Mouse (Mus musculus) left cerebral cortex, postnatal 10 days (tissue): Measurements from ENCODE around the gene Zfp169. TPM values are rescaled to one million over a fixed set of nuclear protein-coding genes. Genes with fewer than 3 reads are reported as not detected.
"Not testable (repeated sequence)": the region's sequence is repeated elsewhere in the genome, so short reads cannot be mapped to it uniquely, and the experiment has no call there.

Experiments used
- DNase-seq, 2 experiments: peaks; one replicate each; pipeline ENCODE4 v3.0.0; 2021 to 2022; ENCODE audit warnings: low spot score in 2 of 2, mixed read lengths in 1 of 2; ENCODE audit errors: extremely low spot score in 1 of 2
- intact Hi-C: fragments of 180-260 bp; cut with DNase I; formaldehyde crosslinking; loops from one replicate; pipeline ENCODE4 v1.15.1; 2025
- total RNA-seq, 2 experiments: library from RNA; stranded (reverse); gene quantifications; 2 replicates each; pipeline ENCODE4 v1.2.3; 2021

Gene Zfp169
- total RNA-seq, 2 experiments from 2014 or later = 18.1 to 19.6 TPM

- intact Hi-C loops = loop anchor here (2.0 to 10.0 kb wide), 4 partner anchors 44 to 277 kb away; no protein-coding TSS in a partner anchor
- DNase-seq = peak; percentile 62 to 76
Observed at GRCm38 (mm10) chr13:48528123-48528871, 15.0 kb upstream of the Zfp169 start.

GRCm38 (mm10) chr13:48525745-48526144 lies 12.5 kb upstream of the Zfp169 start:
- no peak for DNase-seq

GRCm38 (mm10) chr13:48519122-48519521 lies 5.9 kb upstream of the Zfp169 start:
- intact Hi-C loops, DNase-seq: not testable (repeated sequence)

More at GRCm38 (mm10) chr13:48525745-48526144, 12.5 kb upstream of the Zfp169 start:
- intact Hi-C loops = loop anchor here (5.0 to 10.0 kb wide), 3 partner anchors 47 to 279 kb away; no protein-coding TSS in a partner anchor

GRCm38 (mm10) chr13:48515861-48516260 lies 2.6 kb upstream of the Zfp169 start:
- intact Hi-C loops = no loop called here
- DNase-seq = no peak

- intact Hi-C loops = no loop called here
Observed at GRCm38 (mm10) chr13:48508661-48509060, 4.6 kb downstream of the Zfp169 start.

GRCm38 (mm10) chr13:48502422-48502821 lies 10.8 kb downstream of the Zfp169 start:
- DNase-seq = no peak
- intact Hi-C loops = no loop called here

More at GRCm38 (mm10) chr13:48508661-48509060, 4.6 kb downstream of the Zfp169 start:
- DNase-seq = no peak

GRCm38 (mm10) chr13:48498676-48499075 lies 14.6 kb downstream of the Zfp169 start:
- DNase-seq = no peak
- intact Hi-C loops = no loop called here

- peak; percentile 60 to 74 for DNase-seq
- intact Hi-C loops = no loop called here
Observed at GRCm38 (mm10) chr13:48497693-48498221, 15.5 kb downstream of the Zfp169 start.

GRCm38 (mm10) chr13:48493183-48493582 lies 20.1 kb downstream of the Zfp169 start:
- DNase-seq = no peak
- intact Hi-C loops = no loop called here

GRCm38 (mm10) chr13:48490396-48491182 lies 22.7 kb downstream of the Zfp169 start:
- DNase-seq = no peak
- intact Hi-C loops = no loop called here

GRCm38 (mm10) chr13:48483606-48484005 lies 29.6 kb downstream of the Zfp169 start:
- intact Hi-C loops = no loop called here
- no peak for DNase-seq

GRCm38 (mm10) chr13:48468656-48469180 lies 44.5 kb downstream of the Zfp169 start:
- no peak for DNase-seq
- intact Hi-C loops = loop anchor here (10.0 kb wide), 2 partner anchors 204 to 1314 kb away; partner anchors contain the start of gene Id4

GRCm38 (mm10) chr13:48466186-48466585 lies 47.1 kb downstream of the Zfp169 start:
- DNase-seq = no peak
- intact Hi-C loops = loop anchor here (10.0 kb wide), 2 partner anchors 201 to 1311 kb away; partner anchors contain the start of gene Id4

- DNase-seq = peak; percentile 56 to 80
- intact Hi-C loops = loop anchor here (2.0 to 10.0 kb wide), 4 partner anchors 199 to 1309 kb away; partner anchors contain the start of gene Id4
Observed at GRCm38 (mm10) chr13:48464170-48464569, 49.1 kb downstream of the Zfp169 start.

GRCm38 (mm10) chr13:48459280-48459679 lies 54.0 kb downstream of the Zfp169 start:
- DNase-seq = no peak
- intact Hi-C loops = no loop called here

- DNase-seq = no peak
Observed at GRCm38 (mm10) chr13:48448119-48448518, 65.1 kb downstream of the Zfp169 start.

GRCm38 (mm10) chr13:48443996-48444395 lies 69.3 kb downstream of the Zfp169 start:
- no peak for DNase-seq
- intact Hi-C loops = no loop called here

More at GRCm38 (mm10) chr13:48448119-48448518, 65.1 kb downstream of the Zfp169 start:
- intact Hi-C loops = no loop called here

GRCm38 (mm10) chr13:48438321-48438720 lies 74.9 kb downstream of the Zfp169 start:
- no peak for DNase-seq
- intact Hi-C loops = no loop called here
